Mouse (Mus musculus): ENCODE measurements around the gene Chd9. TPM values are rescaled to one million over a fixed set of nuclear protein-coding genes. Genes with fewer than 3 reads are reported as not detected.

The Chd9 gene
- polyA plus RNA-seq, 1 experiment, result 271 TPM

DNA sequence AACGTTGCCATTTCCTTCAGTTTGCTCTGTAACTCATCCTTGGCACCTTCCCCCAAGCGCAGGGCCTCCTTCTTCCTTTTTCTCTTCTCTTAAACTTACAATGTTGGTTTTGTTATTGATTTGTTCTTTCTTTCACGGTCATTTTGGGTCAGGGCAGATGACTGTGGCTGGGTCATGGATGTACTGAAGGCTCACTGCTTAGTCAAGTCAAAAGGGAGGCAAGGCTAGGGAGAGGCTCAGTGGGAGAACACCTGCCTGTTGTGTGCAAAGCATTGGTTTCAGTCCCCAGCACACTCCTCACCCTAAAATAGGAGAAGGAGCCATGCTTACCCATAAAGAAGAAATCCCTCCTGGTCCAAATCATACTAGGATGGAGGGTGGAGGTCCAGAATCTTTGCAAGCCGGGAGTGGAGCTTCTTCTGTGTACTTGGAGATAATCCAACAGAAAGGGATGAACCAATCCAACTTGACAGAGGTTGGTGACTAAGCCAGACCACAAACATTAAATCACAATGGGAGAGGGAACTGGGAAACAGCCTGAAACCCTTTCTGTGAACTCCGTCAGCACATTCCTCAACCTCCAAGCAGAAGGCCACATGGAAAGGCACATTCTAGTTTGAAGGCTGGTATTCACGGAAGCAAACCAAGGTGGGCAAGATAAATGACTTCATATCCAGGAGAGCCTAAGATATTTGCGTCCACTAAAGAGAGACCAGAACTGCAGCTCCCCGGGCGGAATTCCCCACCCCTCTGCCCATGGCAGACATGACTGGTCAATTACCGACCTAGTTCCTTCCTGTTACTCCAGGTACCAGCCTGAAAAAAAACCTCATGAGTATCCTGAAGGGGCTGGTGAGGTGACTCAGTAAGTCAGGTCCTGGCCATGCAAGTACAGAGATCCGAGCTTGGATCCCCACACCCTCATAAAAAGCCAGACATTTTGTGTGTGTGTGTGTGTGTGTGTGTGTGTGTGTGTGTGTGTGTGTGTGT, 11.9 kb downstream of the Chd9 start:
- Histone ChIP-seq H3K4me1 (ENCODE audit: control insufficient read depth, insufficient read depth, low read length) (peaks cover 4% of the 10 kb centered on the region; the same call in 1 of the 2 replicates), H3K4me3 (ENCODE audit: insufficient read depth, low read depth, low read length) (no peak overlapping the region), H3K27ac (ENCODE audit: insufficient read depth, low read depth, low read length) (peak overlapping the region; percentile 47; the same call in 1 of the 2 replicates), H3K36me3 (ENCODE audit: control insufficient read depth, insufficient read depth, low read length) (no peaks in the 10 kb centered on the region), H3K27me3 (replicated peaks; ENCODE audit: control insufficient read depth, insufficient read depth, low read length) (no peaks in the 10 kb centered on the region)
- WGBS, result 60% methylated on average over 11 of the region's 11 CpGs
- no peak for TF ChIP-seq CTCF (conservative IDR thresholded peaks at IDR 0.05; ENCODE audit: insufficient read depth, insufficient read length, low read depth, low read length)
- no peak for TF ChIP-seq POLR2A (IDR thresholded peaks at IDR 0.05; ENCODE audit: low read depth, low read length)
- DNase-seq, result peak; percentile 62

DNA sequence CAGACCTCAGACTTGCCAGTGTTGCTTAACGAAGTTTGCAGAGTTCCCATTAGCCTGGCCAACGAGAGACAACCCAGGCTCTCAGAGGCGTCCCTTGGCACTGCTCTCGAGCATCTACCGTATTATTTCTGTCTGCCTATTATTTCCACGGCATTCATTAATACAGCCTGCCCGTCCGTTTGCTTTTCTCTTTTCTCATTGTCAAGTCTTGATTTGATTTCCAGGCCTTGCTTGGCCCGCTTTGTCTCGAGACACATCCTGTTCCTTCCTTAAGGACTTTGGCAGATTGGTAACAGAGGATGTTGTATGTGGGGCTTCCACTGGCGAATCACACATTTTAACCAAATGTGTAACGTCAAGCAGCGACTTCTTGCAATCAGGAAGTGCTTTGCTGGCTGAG, 13.2 kb downstream of the Chd9 start:
- H3K4me1 ChIP-seq (ENCODE audit: control insufficient read depth, insufficient read depth, low read length), result peaks cover 4% of the 10 kb centered on the region; the same call in 1 of the 2 replicates
- DNase-seq, result no peak
- H3K4me3 ChIP-seq (ENCODE audit: insufficient read depth, low read depth, low read length), result no peak overlapping the region
- H3K27me3 ChIP-seq (replicated peaks; ENCODE audit: control insufficient read depth, insufficient read depth, low read length), result no peaks in the 10 kb centered on the region
- H3K36me3 ChIP-seq (ENCODE audit: control insufficient read depth, insufficient read depth, low read length), result no peaks in the 10 kb centered on the region
- WGBS, result 65% methylated on average over 13 of the region's 13 CpGs
- H3K27ac ChIP-seq (ENCODE audit: insufficient read depth, low read depth, low read length), result no peak overlapping the region
- no peak for TF ChIP-seq POLR2A (IDR thresholded peaks at IDR 0.05; ENCODE audit: low read depth, low read length)
- no peak for TF ChIP-seq CTCF (conservative IDR thresholded peaks at IDR 0.05; ENCODE audit: insufficient read depth, insufficient read length, low read depth, low read length)

DNA sequence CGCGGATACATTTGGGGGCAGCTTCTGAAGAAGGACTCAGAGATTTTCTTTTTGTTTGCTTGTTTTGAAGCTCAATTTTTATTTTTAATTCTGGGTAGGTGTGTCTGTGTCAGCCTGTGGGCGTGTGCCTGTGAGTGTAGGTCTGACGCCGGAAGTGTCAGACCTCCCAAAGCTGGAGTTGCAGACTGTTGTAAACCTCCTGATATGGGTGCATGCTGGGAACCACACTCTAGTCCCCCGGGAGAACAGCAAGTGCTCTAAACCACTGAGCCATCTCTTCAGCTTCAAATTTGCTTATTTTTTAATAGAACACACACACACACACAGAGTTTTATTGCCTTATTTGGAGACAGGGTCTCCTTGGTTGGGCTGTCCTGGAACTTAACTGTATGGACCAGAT, 15.0 kb downstream of the Chd9 start:
- WGBS, result 91% methylated on average over 6 of the region's 6 CpGs
- no peak for DNase-seq
- TF ChIP-seq CTCF (conservative IDR thresholded peaks at IDR 0.05; ENCODE audit: insufficient read depth, insufficient read length, low read depth, low read length), result no peak
- no peak for TF ChIP-seq POLR2A (IDR thresholded peaks at IDR 0.05; ENCODE audit: low read depth, low read length)
- Histone ChIP-seq H3K4me3 (ENCODE audit: insufficient read depth, low read depth, low read length) (no peak overlapping the region), H3K27me3 (replicated peaks; ENCODE audit: control insufficient read depth, insufficient read depth, low read length) (no peaks in the 10 kb centered on the region), H3K36me3 (ENCODE audit: control insufficient read depth, insufficient read depth, low read length) (no peaks in the 10 kb centered on the region), H3K27ac (ENCODE audit: insufficient read depth, low read depth, low read length) (no peak overlapping the region), H3K4me1 (ENCODE audit: control insufficient read depth, insufficient read depth, low read length) (peaks cover 4% of the 10 kb centered on the region; the same call in 1 of the 2 replicates)

DNA sequence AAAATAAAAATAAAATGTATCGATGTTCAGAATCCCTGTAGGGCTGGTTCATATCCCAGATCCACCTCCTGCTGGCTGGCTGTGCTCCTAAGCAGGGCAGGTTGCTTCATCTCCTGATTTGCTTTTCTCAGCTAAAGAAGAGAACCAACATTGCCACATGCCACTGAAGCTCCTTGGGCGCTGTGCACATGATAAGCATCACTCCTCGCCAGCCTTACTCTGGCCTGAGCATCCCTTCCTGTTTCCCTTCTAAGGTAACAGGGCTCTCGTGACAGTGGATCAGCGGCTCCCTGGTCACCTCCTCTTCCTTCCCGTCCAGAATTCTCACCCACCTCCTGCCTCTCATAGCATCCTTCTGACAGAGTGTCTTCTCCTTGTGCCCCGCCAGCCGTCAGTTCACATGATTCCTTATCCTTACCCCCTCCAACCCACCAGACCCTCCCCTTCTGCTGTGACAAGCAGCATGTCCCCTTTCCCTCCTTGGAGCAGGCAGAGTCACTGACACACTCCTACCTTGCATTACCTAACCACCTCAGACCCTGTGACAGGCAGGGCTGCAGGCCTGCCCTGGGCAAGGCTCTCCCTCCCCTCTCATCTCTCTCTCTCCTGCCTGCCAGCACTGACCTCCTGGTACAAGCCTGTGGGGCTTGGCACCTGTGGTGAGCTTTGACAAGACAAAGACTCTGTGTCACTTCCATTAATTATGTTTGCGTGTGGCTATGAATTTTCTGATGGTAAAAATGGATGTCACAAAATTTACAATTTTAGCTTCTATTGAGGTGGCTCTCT, 16.2 kb downstream of the Chd9 start:
- DNase-seq, result no peak
- Histone ChIP-seq H3K27me3 (replicated peaks; ENCODE audit: control insufficient read depth, insufficient read depth, low read length) (no peaks in the 10 kb centered on the region), H3K4me1 (ENCODE audit: control insufficient read depth, insufficient read depth, low read length) (peaks cover 4% of the 10 kb centered on the region; the same call in 1 of the 2 replicates), H3K27ac (ENCODE audit: insufficient read depth, low read depth, low read length) (no peak overlapping the region), H3K36me3 (ENCODE audit: control insufficient read depth, insufficient read depth, low read length) (no peaks in the 10 kb centered on the region), H3K4me3 (ENCODE audit: insufficient read depth, low read depth, low read length) (no peak overlapping the region)
- no peak for TF ChIP-seq CTCF (conservative IDR thresholded peaks at IDR 0.05; ENCODE audit: insufficient read depth, insufficient read length, low read depth, low read length)
- TF ChIP-seq POLR2A (IDR thresholded peaks at IDR 0.05; ENCODE audit: low read depth, low read length), result no peak
- WGBS, result 76% methylated on average over 9 of the region's 9 CpGs

DNA sequence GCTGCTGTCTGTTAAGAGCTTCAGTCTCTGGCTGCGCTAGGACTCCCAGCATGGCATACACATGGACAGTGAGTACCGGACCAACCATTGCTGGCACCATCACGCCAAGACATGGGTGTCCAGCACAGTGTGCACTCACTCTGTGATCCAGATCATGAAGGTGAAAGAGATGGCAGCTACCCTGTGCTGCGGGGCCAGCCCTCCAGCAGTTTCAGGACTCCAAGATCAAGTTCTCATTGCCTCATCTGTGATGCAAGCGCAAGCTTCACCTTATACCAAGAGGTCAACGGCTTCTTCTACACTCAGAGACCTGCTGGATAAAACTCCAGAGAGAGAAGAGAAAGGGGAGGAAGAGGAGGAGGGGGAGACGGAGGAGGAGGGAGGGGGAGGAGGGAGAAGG, 19.8 kb downstream of the Chd9 start:
- Histone ChIP-seq H3K36me3 (ENCODE audit: control insufficient read depth, insufficient read depth, low read length) (no peaks in the 10 kb centered on the region), H3K4me3 (ENCODE audit: insufficient read depth, low read depth, low read length) (no peak overlapping the region), H3K4me1 (ENCODE audit: control insufficient read depth, insufficient read depth, low read length) (no peaks in the 10 kb centered on the region), H3K27ac (ENCODE audit: insufficient read depth, low read depth, low read length) (no peak overlapping the region), H3K27me3 (replicated peaks; ENCODE audit: control insufficient read depth, insufficient read depth, low read length) (no peaks in the 10 kb centered on the region)
- no peak for DNase-seq
- no peak for TF ChIP-seq CTCF (conservative IDR thresholded peaks at IDR 0.05; ENCODE audit: insufficient read depth, insufficient read length, low read depth, low read length)
- TF ChIP-seq POLR2A (IDR thresholded peaks at IDR 0.05; ENCODE audit: low read depth, low read length), result no peak
- WGBS, result 86% methylated on average over 7 of the region's 7 CpGs

DNA sequence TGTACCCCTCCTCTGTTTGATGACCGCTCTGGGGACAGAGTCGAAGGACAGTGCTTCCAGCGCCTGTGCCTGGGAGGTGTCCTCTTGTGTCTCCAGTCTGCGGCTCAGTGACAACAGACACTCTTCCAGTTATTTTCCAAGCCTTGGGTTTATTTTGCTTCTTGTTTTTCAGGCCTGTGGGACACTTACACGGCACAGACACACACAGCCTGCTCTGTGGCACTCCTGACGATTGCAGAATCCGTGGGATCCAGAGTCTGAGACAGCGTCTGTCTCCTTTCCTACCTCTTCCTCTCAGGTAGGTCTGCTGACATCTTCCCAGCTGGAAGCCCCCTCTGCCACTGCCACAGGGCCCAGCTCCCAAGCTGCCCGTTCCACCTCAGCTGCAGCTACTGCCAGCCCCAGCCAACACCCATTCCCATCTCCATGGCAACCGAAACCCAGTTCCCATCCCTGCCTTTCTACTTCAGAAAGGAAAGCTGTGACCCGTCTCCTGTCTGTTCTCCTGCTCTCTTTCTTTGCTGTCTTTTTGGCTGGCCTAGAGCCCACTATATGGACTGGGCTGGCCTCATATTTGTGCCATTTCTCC, 21.4 kb downstream of the Chd9 start:
- TF ChIP-seq CTCF (conservative IDR thresholded peaks at IDR 0.05; ENCODE audit: insufficient read depth, insufficient read length, low read depth, low read length) (no peak), POLR2A (IDR thresholded peaks at IDR 0.05; ENCODE audit: low read depth, low read length) (no peak)
- Histone ChIP-seq H3K4me3 (ENCODE audit: insufficient read depth, low read depth, low read length) (no peak overlapping the region), H3K36me3 (ENCODE audit: control insufficient read depth, insufficient read depth, low read length) (no peaks in the 10 kb centered on the region), H3K27me3 (replicated peaks; ENCODE audit: control insufficient read depth, insufficient read depth, low read length) (no peaks in the 10 kb centered on the region), H3K27ac (ENCODE audit: insufficient read depth, low read depth, low read length) (no peak overlapping the region), H3K4me1 (ENCODE audit: control insufficient read depth, insufficient read depth, low read length) (no peaks in the 10 kb centered on the region)
- no peak for DNase-seq
- 83% methylated on average over 11 of the region's 11 CpGs for WGBS
